Mouse (Mus musculus): Measurements from ENCODE around the gene Hdac11. TPM values are rescaled to one million over a fixed set of nuclear protein-coding genes. Genes with fewer than 3 reads are reported as not detected.

The Hdac11 gene
- polyA plus RNA-seq, 1 experiment from 2014 or later, result 18.6 TPM

DNA sequence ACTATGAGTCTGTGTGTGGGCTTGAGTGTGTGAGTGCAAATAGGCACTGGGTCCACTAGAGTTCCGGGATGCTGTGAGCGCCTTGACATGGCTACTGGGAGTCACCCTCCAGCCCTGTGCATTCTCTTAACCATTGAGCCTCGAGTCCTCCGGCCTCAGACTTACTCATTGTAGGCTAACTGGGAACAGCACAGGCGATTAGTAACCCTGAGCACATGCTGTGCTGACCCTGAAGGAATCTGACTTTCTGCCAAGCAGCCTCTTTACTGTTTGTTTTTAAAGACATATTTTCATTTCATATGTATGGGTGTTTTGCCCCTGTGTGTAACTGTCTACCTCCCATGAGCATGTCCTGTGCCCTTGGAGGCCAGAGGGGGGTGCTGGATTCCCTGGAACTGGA, 10.9 kb upstream of the Hdac11 start:
- no peak for ATAC-seq (ENCODE audit: low FRiP score, low read depth)
- Histone ChIP-seq H3K27me3 (no peaks in the 10 kb centered on the region), H3K4me2 (replicated peaks) (no peak overlapping the region), H3K27ac (no peak overlapping the region), H3K9ac (no peak overlapping the region), H3K9me3 (no peaks in the 10 kb centered on the region), H3K4me3 (no peak overlapping the region), H3K4me1 (peaks cover 16% of the 10 kb centered on the region; the same call in 1 of the 2 replicates), H3K36me3 (no peaks in the 10 kb centered on the region)
- WGBS, result 72% methylated on average over 5 of the region's 5 CpGs

DNA sequence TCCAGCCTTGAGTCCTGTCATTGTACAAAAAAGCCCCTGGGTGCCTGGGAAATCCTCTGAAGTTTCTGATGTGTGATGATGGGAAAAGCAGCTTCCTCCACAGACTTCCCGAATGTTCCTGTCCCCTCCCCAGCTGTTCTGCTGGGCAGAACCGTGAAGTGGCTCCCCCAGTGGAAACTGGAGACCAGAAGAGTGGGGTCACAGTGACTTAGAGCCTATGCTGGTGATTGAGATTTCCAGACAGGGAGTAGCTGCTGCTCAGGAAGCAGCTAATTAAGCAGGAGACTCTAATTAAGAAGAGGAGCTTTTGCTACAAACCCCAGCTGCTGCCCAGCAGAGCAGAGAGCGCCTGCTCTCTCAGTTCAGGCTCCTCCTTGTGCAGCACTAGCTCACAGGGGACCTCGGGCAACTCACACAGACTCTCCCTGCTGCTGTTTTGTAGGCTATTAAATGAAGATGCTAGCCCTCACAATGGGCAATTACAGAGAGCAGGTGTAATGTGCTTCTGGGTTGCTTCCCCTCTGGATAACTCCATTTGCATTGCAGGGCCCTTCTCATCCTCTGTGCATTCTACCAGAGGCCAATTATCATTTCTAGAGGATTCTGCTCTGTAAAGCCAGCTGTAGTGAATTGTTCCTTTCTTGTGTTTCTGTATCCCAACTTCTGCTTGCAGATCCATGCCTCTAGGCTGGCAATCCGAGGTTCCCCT, 9.9 kb upstream of the Hdac11 start:
- Histone ChIP-seq H3K9me3 (no peaks in the 10 kb centered on the region), H3K9ac (no peak overlapping the region), H3K4me2 (replicated peaks) (no peak overlapping the region), H3K36me3 (no peaks in the 10 kb centered on the region), H3K4me3 (no peak overlapping the region), H3K27me3 (no peaks in the 10 kb centered on the region), H3K4me1 (peaks cover 16% of the 10 kb centered on the region; the same call in 1 of the 2 replicates), H3K27ac (no peak overlapping the region)
- ATAC-seq (ENCODE audit: low FRiP score, low read depth), result no peak
- WGBS, result 18% methylated on average over 5 of the region's 5 CpGs

DNA sequence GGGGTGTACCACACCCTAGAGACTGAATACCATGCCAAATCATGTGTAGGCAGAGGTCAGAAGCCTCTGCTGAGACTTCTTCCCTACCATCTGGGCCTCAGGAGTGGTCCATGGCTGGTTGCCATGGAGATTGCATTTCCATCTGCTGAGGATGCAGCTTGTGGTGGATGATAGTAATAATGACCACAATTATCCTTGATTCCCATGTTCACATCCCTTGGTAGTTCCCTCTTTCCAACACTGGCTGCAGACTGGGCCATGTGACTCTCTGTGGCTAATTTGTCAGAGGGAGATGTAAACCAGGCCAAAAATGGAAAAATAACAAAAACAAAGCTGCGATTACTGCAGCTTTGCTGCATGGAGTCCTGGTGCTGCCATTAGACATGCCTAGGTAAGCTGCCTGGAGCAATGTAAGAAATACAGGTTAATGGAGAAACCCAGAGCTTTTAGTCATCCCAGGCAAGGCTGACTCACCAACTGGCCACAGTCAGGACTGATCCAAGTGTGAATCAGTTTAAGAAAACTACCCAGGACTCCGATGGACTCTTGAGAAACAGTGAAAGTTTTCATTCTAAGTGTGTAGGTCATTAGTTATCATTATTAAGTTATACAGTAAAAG, 9.2 kb upstream of the Hdac11 start:
- H3K27ac ChIP-seq, result no peak overlapping the region
- no peaks in the 10 kb centered on the region for H3K36me3 ChIP-seq
- H3K9ac ChIP-seq, result no peak overlapping the region
- WGBS, result 79% methylated on average over 2 of the region's 2 CpGs
- H3K4me2 ChIP-seq (replicated peaks), result no peak overlapping the region
- no peak for ATAC-seq (ENCODE audit: low FRiP score, low read depth)
- H3K9me3 ChIP-seq, result no peaks in the 10 kb centered on the region
- H3K27me3 ChIP-seq, result no peaks in the 10 kb centered on the region
- H3K4me3 ChIP-seq, result no peak overlapping the region
- H3K4me1 ChIP-seq, result peaks cover 16% of the 10 kb centered on the region; the same call in 1 of the 2 replicates

DNA sequence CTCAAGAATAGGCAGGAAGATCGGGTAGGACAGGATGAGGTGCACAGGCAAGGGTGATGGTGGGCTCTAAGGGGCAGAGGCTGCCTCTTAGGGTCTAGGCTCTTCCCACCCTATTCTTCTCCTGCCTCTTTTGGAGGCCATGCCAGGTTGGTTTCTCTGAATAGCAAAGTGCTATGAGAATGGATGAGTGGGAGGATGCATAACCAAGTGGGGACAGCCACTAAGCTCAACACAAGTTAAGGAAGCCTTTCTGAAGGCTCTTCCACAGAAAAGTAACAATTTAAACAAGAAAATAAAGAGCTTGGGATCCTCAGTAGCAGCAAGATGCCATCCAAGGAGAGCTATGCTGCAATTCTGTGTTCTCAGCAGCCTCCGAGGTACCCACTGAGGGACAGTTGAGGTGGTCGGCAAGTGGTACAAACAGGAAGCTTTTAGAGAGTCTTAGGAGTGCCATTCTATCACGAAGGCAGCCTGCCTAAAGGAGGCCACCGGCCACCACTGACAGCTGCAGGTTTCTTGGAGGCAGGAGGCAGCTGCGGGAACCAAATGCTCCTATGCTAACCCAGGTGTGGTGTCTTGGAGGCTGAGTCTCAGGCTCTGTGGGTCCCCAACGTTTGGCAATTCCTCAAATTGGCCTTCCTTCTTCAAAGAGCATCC, 3.4 kb upstream of the Hdac11 start:
- Histone ChIP-seq H3K36me3 (no peaks in the 10 kb centered on the region), H3K4me2 (replicated peaks) (peak overlapping the region; percentile 56), H3K27me3 (no peaks in the 10 kb centered on the region), H3K9me3 (no peaks in the 10 kb centered on the region), H3K27ac (peak overlapping the region; percentile 29), H3K4me1 (peaks cover 35% of the 10 kb centered on the region), H3K4me3 (no peak overlapping the region; the same call in 1 of the 2 replicates), H3K9ac (no peak overlapping the region)
- ATAC-seq (ENCODE audit: low FRiP score, low read depth), result no peak
- WGBS, result 35% methylated on average over 7 of the region's 7 CpGs

DNA sequence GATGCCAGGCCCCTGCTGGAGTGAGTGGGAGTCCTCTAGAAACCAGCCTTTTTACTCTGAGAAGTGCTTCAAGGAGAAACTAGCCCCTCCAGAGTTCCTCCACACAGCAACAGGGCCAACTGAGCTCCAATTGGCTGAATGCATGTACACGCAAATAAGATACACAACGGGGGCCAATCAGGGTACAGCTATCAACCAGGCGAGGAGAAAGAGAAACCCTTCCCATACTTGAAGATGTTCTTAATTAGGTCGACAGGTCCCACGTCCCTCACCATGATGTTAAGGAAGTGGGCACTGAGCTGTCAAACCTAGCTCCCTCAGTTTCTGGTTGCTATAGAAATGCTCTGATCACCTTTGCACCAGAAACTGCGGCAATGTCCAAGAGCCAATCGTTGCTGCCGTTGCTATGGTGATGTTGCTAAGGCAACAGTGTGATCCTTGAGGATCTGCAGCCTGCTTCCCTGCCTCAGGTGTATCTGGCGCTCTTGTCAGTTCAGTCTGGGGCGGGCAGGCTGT, 2.9 kb upstream of the Hdac11 start:
- peak overlapping the region; percentile 56 for H3K4me2 ChIP-seq (replicated peaks)
- H3K4me3 ChIP-seq, result peak overlapping the region; percentile 34
- H3K9me3 ChIP-seq, result no peaks in the 10 kb centered on the region
- H3K27ac ChIP-seq, result peak overlapping the region; percentile 29
- peak; percentile 62 for ATAC-seq (ENCODE audit: low FRiP score, low read depth)
- H3K4me1 ChIP-seq, result peaks cover 40% of the 10 kb centered on the region
- H3K27me3 ChIP-seq, result no peaks in the 10 kb centered on the region
- no peaks in the 10 kb centered on the region for H3K36me3 ChIP-seq
- 2% methylated on average over 10 of the region's 10 CpGs for WGBS
- H3K9ac ChIP-seq, result no peak overlapping the region

DNA sequence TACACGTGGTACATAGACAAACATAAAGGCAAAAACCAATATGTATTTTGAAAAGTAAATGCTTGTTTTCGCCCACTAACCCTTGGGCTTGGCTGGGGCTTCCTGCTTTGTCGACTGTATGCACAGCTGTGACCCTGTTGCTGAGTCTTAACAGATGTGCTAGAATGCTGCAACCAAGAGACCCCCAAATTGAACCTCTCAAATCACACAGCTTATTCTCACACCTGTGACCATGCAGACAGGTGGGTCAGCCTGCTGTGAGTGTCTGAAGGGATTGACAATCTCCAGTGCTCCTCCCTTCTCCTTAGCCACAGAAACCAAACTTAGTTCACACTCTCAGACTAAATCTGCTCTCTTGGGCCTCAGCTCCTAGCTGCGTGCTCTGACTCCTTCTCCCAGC, 1.8 kb upstream of the Hdac11 start:
- ATAC-seq (ENCODE audit: low FRiP score, low read depth), result no peak
- H3K9ac ChIP-seq, result no peak overlapping the region
- H3K4me2 ChIP-seq (replicated peaks), result no peak overlapping the region
- peaks cover 51% of the 10 kb centered on the region for H3K4me1 ChIP-seq
- H3K27me3 ChIP-seq, result no peaks in the 10 kb centered on the region
- WGBS, result 51% methylated on average over 4 of the region's 4 CpGs
- no peak overlapping the region for H3K27ac ChIP-seq
- H3K9me3 ChIP-seq, result no peaks in the 10 kb centered on the region
- no peak overlapping the region for H3K4me3 ChIP-seq
- H3K36me3 ChIP-seq, result no peaks in the 10 kb centered on the region; the same call in 1 of the 2 replicates

DNA sequence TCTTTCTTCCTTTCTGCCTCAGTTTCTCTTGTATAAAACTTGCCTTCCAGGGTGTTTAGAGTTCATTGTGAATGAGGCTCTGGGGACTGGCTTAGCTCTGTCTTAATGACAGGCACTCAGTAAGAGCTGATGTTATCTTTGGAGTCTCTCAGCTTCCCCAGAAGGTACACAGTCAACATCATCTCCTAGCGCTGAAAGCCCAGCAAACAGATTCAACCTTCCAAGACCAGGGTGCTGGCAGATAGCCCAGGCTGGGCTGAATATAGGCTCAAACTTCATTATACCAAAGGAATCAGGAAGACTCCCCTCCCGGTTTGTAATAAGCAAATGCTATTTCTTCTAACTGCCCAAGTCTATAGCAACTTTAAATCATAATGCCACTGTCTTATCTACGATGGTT, 1.2 kb upstream of the Hdac11 start:
- no peaks in the 10 kb centered on the region; the same call in 1 of the 2 replicates for H3K36me3 ChIP-seq
- 71% methylated on average over 3 of the region's 3 CpGs for WGBS
- no peaks in the 10 kb centered on the region for H3K9me3 ChIP-seq
- H3K4me2 ChIP-seq (replicated peaks), result no peak overlapping the region
- H3K4me3 ChIP-seq, result no peak overlapping the region
- no peak for ATAC-seq (ENCODE audit: low FRiP score, low read depth)
- H3K4me1 ChIP-seq, result peaks cover 56% of the 10 kb centered on the region
- H3K27me3 ChIP-seq, result no peaks in the 10 kb centered on the region
- H3K9ac ChIP-seq, result no peak overlapping the region
- H3K27ac ChIP-seq, result no peak overlapping the region

DNA sequence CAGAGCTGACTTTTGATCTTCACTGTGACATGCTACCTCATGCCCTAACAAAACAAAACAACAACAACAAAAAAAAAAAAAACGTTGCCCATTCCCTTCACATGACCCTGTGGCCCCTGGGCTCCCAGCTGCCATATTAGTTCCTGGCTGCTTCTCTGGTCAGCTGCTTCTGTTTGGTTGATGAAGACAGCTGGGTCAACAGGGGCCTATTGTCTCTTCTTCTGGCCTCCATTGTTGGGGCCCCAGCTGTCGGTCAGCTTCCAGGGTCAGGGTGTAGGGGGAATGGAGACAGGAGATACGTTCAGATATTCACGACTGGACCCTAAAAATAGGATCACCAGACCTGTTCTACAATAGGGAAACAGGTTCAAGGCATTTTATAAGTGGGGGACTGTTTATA, 403 bp upstream of the Hdac11 start:
- H3K9ac ChIP-seq, result no peak overlapping the region; the same call in 1 of the 2 replicates
- peaks cover 64% of the 10 kb centered on the region for H3K4me1 ChIP-seq
- WGBS, result 28% methylated on average over 4 of the region's 4 CpGs
- no peaks in the 10 kb centered on the region; the same call in 1 of the 2 replicates for H3K36me3 ChIP-seq
- no peaks in the 10 kb centered on the region for H3K9me3 ChIP-seq
- no peak for ATAC-seq (ENCODE audit: low FRiP score, low read depth)
- H3K4me3 ChIP-seq, result peak overlapping the region; percentile 67
- H3K4me2 ChIP-seq (replicated peaks), result peak overlapping the region; percentile 77
- H3K27me3 ChIP-seq, result no peaks in the 10 kb centered on the region
- peak overlapping the region; percentile 90; the same call in 1 of the 2 replicates for H3K27ac ChIP-seq

DNA sequence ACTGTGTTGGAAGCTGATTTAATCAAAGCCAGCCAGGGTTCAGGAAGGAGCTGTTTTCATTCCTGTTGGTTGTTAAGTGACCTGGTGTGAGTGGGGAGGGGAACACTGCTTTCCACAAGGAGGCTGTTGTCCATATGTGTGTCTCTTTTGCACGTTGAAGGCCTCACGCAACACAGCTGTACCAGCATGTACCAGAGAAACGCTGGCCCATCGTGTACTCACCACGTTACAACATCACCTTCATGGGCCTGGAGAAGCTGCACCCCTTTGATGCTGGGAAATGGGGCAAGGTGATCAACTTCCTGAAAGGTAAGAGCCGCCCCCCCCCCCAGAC, 739 bp downstream of the Hdac11 start:
- H3K27ac ChIP-seq, result peak overlapping the region; percentile 90
- no peaks in the 10 kb centered on the region for H3K27me3 ChIP-seq
- ATAC-seq (ENCODE audit: low FRiP score, low read depth), result no peak
- peaks cover under 1% of the 10 kb centered on the region; the same call in 1 of the 2 replicates for H3K36me3 ChIP-seq
- H3K9me3 ChIP-seq, result no peaks in the 10 kb centered on the region
- 23% methylated on average over 6 of the region's 6 CpGs for WGBS
- peaks cover 76% of the 10 kb centered on the region for H3K4me1 ChIP-seq
- peak overlapping the region; percentile 81 for H3K9ac ChIP-seq
- peak overlapping the region; percentile 67 for H3K4me3 ChIP-seq
- H3K4me2 ChIP-seq (replicated peaks), result peak overlapping the region; percentile 77

DNA sequence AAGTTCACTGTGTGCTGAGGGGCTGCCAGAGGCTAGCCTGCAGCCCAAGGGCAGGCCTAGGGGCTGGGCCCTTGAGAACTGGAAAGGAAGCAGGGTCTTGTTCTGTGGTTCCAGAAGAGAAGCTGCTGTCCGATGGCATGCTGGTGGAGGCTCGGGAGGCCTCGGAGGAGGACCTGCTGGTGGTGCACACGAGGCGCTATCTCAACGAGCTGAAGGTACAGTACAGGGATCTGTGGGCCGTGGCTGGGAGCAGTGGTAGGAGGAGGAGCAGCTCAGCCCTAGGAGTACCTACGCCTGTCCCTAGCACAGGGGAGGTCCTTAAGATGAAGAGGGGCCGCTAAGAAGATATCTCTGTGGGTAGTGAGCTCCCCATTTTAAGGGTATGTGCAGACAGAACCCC, 2.6 kb downstream of the Hdac11 start:
- WGBS, result 78% methylated on average over 9 of the region's 9 CpGs
- Histone ChIP-seq H3K4me2 (replicated peaks) (peak overlapping the region; percentile 77), H3K27me3 (no peaks in the 10 kb centered on the region), H3K9ac (peak overlapping the region; percentile 54), H3K4me1 (peaks cover 66% of the 10 kb centered on the region), H3K4me3 (peak overlapping the region; percentile 16; the same call in 1 of the 2 replicates), H3K36me3 (peaks cover 4% of the 10 kb centered on the region), H3K27ac (peak overlapping the region; percentile 39; the same call in 1 of the 2 replicates), H3K9me3 (no peaks in the 10 kb centered on the region)
- ATAC-seq (ENCODE audit: low FRiP score, low read depth), result no peak

DNA sequence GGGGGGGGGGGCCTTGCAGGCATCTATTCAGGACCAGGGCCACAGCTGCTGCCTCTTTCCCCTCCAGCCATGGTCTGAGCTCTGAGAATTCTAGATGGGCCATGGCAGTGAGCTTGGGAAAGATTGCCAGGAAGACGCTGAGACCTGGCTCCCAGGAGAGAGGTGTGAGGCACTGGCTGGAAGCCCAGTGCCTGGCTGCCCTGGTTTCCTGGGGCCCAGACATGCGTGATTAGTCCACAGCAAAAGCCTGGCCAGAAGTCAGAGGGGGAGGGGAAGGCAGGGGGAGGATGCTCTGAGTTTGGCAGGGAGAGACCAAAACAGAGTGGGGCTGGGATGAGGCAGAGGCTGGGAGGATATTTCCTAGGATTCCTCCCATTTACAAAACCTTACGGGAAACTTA, 3.9 kb downstream of the Hdac11 start:
- 24% methylated on average over 3 of the region's 3 CpGs for WGBS
- H3K4me1 ChIP-seq, result peaks cover 68% of the 10 kb centered on the region
- H3K9ac ChIP-seq, result 0 out of 2 replicates have a peak overlapping the region, but pooled peaks have one; percentile 25
- no peak for ATAC-seq (ENCODE audit: low FRiP score, low read depth)
- peaks cover 4% of the 10 kb centered on the region for H3K36me3 ChIP-seq
- no peaks in the 10 kb centered on the region for H3K27me3 ChIP-seq
- H3K27ac ChIP-seq, result peak overlapping the region; percentile 69
- no peaks in the 10 kb centered on the region for H3K9me3 ChIP-seq
- no peak overlapping the region for H3K4me3 ChIP-seq
- peak overlapping the region; percentile 36 for H3K4me2 ChIP-seq (replicated peaks)

DNA sequence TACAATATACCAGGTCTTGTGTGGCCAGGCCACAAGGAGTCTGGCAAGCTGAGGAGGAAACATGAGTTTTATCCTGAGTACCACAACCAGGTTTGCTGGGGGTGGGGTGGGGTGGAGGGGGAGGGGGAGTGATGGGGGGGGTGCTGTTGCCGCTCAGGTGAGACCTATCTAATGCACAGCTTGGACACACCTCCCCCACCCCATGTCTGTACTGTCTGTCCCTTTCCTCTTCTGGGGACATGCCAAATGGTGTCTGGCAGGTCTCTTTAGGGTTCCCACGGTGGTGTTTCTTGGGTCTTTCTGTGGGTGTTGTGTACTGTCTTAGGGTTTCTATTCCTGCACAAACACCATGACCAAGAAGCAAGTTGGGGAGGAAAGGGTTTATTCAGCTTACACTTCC, 4.5 kb downstream of the Hdac11 start:
- H3K36me3 ChIP-seq, result peaks cover 6% of the 10 kb centered on the region
- H3K27me3 ChIP-seq, result no peaks in the 10 kb centered on the region
- no peak overlapping the region for H3K9ac ChIP-seq
- no peak overlapping the region for H3K4me3 ChIP-seq
- peak overlapping the region; percentile 10; the same call in 1 of the 2 replicates for H3K27ac ChIP-seq
- H3K4me1 ChIP-seq, result peaks cover 67% of the 10 kb centered on the region
- WGBS, result 50% methylated on average over 2 of the region's 2 CpGs
- H3K4me2 ChIP-seq (replicated peaks), result peak overlapping the region; percentile 36; the same call in 1 of the 2 replicates
- no peak for ATAC-seq (ENCODE audit: low FRiP score, low read depth)
- no peaks in the 10 kb centered on the region for H3K9me3 ChIP-seq

All from limb, embryonic 13.5 days (tissue).